Mouse (Mus musculus): Measurements from ENCODE around the gene Dgkz.

The Dgkz gene

DNA sequence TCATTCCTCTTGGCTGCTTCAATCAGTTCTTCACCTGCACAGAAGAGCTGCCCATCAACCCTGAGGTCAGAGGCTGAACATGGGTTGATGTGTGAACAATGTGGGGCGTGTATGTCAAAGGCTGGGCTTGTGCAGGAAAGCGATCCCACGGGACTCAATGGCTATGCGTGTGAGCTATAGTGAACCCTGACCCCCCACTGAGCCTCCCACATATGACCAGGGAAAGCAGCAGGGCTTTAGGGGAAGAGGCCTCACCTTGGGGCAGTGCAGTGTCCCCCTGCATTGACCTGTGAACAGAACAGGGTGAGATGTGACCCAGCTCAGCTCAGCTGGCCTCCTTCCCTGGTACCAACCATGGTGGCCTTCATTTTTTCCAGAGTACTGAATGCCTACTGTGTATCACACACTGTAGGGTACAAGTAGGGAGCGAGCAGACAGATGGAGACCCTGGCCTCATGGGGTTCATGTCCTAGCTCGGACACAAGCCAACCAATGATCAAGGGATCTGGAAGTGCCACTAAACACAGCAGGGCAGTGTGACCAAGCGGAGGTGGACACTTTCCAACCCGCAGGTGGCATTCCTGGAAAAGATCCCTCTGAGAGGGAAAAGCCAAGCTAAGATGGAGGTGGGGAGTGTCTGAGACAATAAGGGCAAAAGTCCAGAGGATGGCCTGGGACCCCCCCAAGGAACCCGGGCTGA is 40.7 kb downstream of the Dgkz start:
- no peak for DNase-seq (ENCODE audit: low spot score in 2 of 2)

DNA sequence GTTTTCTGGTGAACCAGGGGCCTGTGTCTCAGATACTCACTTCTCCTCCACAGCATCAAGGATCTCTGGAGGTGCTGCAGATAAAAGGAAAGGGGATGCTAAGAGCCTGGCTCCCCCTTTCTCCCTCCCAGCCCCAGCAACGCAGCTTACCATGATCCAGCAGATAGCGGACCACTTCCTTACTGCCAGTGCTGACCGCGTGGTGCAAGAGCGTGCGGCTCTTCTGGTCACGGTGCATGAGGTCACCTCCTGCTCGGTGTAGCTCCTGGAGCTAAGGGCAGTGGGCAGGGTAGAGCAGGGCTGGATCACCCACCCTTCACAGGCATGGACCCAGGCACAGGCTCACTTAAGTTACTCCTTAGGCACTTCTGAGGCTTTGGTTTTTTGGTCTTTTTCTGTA is 41.6 kb downstream of the Dgkz start:
- no peak for DNase-seq (ENCODE audit: low spot score in 2 of 2)

DNA sequence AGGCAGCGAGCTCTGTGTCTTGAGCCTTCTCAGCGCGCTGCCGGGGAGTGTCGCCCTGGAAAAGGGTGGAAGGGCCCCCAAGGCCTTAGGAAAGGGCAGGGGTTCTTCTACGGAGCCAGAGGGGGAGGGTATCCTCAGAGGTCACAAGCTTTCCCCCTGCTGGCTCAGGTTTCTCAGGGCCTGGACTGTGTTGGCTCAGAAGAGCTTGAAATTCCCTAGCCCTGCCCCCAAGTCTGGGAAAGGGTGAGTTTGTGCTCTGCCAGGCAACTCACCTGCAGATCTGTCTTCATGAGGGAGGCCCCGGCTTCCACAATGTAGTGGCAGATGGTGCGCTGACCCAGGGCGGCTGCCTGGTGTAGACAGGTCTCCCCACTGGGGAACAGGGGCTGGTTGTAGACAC is 42.2 kb downstream of the Dgkz start:
- no peak for DNase-seq (ENCODE audit: low spot score in 2 of 2)

DNA sequence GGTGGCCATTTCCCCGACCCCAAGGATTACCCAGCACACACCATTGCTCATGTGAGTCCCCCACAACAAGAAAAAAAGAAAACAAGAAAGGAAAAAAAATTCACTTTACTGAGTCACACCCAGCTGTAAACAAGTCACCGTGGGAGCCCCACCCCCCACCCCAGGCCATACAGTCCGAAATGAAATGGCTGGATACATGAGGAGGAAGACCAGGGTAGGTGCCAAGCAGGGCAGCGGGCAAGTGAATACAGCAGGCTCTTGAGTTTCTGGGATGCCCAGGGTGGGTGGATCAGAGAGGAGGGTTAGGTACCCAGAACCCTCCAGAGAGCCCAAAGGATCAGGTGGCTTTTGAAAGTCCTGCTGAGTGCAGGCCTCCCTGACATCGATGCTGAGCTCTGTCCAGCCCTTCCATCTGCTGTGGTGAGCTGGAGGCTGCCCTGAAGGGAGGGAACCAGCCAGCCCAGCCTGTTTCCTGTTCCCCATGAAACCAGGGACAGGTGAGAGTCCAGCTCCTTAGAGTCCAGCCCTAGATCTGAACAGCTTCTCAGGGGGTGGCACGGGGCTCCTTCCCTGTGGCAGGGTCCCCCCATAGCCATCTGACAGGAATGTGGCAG is 42.8 kb downstream of the Dgkz start:
- no peak for DNase-seq (ENCODE audit: low spot score in 2 of 2)

DNA sequence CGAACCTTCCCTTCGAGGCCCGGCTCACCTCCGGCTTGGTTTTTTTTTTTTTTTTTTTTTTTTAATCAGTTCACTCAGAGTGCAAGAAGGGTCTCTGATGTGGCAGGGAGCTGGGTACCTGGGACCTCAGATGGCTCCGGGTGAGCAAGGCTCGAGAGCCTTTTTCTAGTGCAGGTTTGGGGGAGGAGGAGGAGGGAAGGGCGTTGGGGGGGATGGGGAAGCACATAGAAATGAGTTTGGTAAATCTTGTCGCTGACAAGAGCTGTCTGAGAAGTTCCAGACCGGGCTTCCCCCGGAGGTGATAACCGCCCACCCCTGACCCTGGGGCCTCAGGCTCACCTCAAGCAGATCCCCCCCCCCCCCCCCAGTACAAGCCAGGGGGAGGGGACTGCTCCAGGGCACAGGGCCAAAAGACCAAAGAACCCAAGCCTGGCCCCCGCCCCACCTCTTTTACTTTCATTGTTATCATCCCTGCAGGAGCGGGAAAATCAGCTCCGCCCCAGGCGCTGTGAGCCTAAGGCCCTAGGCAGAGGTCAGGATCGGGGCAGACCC is 43.4 kb downstream of the Dgkz start, which contains the start of gene Mdk:
Gene Mdk, minus strand, starts transcription at position 138 of the 552 bp plus-strand sequence.
- peak in 1 of 2 experiments; percentile 56 for DNase-seq (ENCODE audit: low spot score in 2 of 2)

DNA sequence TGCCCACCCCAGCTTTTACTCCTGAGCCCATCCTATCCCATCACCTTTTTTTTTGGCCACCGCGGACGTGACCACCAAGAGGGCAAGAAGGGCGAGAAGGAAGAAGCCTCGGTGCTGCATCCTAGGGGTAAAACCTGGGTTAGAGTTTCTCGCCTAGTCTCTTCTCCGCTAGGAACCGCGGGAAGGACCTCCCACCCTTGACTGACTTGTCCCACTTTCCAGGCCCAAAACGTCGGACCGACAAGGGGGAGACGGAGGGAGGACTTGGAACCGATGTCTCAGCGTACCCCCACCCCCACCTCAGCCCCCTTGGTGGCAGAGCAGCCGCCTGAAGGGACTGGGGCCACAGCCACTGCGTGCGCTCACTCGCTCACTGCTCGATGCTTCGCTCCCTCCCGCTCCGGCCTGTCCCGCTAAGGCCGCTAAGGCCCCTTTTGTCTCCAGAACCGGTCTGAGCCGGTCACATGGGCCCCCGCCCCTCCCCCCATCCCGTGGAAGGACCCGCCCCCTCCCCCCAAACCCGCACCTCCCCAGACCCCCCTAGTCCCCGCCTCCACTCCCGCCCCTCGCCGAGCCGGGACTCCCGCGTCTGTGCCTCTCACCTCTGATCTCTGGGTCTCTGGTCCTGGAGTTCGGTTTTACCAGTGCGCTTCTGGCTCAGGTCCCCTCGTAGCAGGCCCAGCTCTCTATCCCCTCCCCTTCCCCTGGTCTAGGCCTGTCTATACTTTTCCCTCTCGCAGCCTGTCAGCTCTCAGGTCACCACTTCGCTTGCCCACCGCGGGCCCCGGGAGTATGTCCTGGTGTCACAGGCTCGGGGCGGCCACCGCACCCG is 44.1 kb downstream of the Dgkz start:
- DNase-seq (ENCODE audit: low spot score in 2 of 2) = peak; percentile 63 to 77

DNA sequence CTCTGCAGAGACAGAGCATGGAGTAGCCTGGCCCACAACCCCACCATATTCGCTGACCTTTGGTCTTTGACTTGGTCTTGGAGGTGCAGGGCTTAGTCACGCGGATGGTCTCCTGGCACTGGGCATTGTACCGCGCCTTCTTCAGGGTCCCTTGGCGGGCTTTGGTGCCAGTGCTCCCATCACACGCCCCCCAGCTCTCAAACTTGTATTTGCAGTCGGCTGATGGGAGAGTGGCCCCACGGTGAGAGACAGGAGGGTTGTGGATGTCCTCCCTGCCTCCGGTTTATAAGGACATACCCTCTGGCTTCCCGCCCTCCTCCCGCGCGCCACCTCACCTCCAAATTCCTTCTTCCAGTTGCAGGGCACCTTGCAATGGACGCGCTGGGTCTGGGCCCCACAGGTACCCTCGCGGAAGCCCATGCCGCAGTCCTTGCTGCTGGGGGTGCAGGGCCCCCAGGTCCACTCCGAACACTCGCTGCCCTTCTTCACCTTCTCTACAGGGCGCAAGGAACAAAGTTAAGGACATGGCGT is 44.8 kb downstream of the Dgkz start:
- DNase-seq (ENCODE audit: low spot score in 2 of 2) = no peak

DNA sequence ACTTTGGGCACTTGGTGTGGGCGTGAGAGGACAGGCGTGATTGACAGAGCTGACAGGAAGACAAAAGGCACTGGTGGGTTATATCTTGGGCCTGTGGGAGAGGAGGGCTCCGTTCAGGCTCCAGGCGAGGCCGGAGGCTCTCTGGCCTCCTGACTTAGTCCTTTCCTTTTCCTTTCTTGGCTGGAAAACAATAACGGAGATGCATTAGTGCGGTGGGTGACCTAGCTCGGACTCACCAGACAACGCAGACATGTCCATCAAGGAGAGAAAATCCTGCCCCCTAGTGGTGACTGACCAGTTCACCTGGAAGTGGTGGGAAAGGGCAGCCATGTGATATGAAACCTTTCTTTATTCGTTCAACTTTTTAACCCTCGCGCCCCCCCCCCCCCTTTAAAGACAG is 45.7 kb downstream of the Dgkz start:
- no peak for DNase-seq (ENCODE audit: low spot score in 2 of 2)

DNA sequence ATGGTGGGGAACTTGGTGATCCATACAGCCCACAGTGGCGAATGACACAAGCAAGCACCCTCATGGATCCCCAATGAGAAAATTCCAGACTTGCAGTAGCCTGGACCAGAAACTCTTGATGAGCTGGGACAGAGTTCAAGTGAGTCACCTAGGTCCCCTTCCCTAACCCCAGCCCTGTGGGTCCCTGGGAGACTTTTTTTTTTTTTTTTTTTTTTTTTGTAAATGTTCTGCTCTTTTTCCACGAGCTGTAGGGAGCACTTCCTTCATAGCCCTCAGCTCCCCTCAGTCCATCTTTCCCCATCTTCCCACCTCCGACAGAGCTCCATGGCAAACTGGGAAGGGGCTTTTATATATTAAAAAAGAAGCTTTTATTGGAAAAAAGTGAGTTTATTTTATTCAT is 46.2 kb downstream of the Dgkz start:
- DNase-seq (ENCODE audit: low spot score in 2 of 2) = no peak

DNA sequence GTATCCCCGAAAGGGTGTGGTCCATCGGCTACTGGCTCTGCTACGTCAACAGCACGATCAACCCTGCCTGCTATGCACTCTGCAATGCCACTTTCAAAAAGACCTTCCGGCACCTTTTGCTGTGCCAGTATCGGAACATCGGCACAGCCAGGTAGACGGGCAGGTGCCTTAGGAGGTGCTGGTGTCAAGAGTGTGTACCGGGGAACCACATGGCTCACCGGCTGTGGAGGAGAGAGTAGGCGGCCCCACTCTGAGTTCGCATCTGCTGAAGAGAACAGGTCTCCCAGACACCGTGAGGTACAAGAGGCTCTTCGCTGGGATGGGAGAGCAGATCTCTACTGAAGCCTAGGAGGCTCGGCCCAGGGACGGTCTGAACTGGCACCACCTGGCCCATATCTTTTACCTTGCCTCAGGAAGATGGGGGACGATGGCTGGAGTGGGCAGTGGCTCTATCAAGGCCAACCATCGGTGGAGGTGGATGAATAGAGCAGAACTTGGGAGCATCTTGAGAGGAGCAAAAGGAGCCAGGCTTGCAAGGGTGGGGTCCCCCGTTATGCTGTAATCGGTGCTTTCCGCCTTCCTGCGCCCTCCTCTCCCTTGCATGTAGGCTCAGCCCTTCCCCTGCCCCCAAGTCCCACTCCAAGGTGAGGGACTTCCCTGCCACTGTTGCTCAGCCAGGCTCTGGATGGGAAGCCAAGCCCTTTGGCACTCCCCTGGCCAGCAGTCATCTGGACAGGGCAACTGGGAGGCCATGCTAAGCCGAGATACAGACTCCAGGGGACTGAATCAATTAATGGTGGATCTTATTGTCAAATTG is 46.9 kb downstream of the Dgkz start:
- DNase-seq (ENCODE audit: low spot score in 2 of 2) = no peak

DNA sequence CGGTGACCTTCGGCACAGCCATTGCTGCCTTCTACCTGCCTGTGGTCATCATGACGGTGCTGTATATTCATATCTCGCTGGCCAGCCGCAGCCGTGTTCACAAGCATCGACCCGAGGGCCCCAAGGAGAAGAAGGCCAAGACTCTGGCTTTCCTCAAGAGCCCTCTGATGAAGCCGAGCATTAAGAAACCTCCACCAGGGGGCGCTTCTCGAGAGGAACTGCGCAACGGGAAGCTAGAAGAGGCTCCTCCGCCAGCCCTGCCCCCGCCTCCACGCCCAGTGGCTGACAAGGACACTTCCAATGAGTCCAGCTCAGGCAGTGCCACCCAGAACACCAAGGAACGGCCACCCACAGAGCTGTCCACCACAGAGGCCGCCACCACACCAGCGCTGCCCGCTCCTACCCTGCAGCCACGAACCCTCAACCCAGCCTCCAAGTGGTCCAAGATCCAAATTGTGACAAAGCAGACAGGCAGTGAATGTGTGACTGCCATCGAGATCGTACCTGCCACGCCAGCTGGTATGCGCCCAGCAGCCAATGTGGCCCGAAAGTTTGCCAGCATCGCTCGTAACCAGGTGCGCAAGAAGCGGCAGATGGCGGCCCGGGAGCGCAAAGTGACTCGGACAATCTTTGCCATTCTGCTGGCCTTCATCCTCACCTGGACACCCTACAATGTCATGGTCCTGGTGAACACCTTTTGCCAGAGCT is 47.7 kb downstream of the Dgkz start:
- peak in 1 of 2 experiments; percentile 86 for DNase-seq (ENCODE audit: low spot score in 2 of 2)

DNA sequence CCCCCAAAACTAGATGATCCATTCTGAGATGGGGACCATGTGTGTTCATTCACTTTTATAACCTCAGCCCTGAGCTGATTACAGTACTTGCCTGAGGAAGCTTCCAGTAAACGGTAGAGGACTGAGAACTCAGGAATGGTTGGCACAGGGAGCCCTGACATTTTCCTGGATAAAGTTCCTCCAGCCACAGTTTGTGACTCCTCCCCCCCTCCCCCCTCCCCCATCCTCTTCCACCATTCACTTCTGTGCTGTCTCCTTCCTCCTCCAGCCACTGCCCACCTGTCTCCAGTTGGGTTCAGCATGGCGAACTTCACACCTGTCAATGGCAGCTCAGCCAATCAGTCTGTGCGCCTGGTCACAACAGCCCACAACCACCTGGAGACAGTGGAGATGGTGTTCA is 48.7 kb downstream of the Dgkz start, which contains the start of gene Chrm4:
Gene Chrm4, plus strand, starts transcription at position 301 of the 400 bp plus-strand sequence.
- DNase-seq (ENCODE audit: low spot score in 2 of 2) = no peak

DNA sequence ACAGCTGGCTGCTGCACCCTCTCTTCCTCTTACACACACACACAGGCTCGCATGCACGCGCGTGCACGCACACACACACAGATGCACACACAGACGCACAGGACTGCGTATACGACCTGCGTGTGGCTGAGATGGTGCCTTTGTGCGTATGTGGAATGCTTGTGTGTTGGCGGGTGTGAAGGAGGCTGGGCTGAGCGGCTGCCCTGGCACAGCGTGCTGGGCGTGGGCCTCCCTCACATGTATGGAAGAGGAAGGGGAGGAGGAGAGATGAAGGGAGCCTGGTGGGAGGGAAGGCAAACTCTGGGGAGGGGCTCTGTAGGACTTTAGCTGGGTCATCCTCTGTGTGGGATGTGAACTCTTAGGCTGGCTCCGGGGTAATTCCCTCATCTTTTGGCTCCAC is 50.2 kb downstream of the Dgkz start:
- no peak for DNase-seq (ENCODE audit: low spot score in 2 of 2)

DNA sequence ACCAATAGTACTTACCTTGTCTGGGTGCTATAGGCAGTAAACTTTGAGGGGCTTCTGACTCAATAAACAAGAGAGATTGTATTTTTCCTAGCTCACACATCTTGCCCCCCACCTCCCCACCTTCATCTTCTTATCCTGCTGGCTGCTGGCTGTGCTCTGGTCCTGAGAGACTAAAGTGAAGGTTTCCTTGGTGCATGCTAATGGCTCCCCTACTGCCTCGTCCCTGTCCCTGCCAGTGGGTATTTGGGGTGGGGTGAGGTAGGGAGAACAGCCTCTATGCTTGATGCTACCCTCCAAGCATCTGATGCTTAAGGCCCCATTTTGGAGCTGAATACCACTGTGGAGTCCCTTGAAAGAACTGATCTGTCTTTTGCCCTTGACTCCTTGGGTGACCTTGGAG is 50.9 kb downstream of the Dgkz start:
- DNase-seq (ENCODE audit: low spot score in 2 of 2) = no peak

DNA sequence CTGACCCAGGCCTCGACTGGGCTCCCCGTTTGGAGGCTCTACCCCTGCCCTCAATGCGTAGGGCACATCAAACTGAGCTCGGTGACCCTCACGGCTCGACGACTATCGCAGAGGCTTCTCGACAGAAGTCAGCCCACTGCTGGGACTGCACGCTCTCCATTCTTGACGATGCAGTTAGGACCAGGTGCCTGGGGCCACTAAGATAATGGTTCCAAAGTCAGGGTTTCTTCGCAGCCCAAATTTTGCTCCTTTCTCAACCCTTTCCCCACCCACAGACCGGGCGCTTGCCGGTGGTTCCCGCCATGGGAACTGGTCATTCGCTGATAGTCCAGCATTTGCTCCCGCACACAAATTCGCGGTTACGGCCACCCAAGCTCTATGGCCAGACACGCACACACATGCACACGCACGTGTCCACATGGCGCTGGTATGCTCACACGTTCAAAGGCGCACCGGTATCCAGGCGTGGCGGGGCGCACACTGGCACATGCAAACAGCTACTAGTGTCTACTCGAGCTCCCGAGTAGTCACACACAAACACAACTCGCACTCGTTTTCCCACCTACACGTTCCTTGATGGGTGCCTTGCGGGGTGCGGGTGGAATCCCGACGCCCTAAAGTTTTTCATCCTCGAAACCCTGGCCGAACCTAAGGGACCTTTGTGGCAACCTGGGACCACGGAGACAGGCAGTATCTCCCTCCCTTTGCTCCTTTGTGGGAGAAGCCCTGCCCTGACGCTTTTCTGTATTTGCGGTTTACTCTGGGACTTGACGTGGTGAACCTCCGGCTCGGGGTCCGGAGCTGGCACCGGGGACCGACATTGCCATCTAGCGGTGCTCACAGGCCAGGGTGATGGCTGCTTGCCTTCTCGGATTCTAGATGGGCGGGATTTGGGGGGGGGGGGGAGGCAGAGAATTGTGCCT is 52.0 kb downstream of the Dgkz start:
- DNase-seq (ENCODE audit: low spot score in 2 of 2) = no peak

DNA sequence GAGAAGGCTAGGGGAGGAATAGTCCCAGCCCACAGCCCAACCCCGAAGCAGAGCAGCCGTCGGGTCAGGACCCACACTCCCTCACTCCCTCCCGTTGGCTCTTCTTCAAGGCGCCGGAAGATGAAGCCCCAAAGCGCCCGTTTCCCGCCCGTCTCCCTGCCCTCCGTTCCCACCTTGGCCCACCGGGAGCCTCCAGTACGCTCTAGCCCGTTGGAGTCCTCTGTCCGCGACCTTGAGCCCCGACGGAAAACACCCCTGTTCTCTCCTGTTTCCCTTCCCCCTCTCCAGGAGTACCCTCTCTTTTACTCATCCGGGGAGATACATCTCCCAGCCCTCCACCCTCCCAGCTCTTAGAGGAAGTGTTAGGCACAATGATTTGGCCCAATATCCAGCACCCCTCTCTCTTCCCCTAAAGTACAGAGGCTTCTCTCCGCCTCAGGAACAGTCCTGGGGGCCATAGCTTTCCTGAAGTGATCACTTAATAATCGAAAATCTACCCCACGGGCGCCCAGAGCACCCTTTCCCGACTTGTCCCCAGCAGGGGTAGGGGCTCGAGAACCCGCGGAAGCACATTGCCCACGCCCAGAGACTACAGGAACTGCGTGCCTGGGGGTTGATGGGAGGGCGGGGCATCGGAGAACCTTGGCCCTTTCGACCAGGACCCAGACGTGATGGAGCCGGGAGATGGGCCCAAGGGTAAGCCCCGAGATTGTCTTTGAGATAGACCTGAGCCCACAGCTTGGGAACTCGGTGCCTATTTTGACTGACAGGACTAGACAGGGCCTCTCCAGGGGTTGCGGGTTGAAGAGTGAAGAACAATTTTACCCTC is 52.9 kb downstream of the Dgkz start:
- no peak for DNase-seq (ENCODE audit: low spot score in 2 of 2)

DNA sequence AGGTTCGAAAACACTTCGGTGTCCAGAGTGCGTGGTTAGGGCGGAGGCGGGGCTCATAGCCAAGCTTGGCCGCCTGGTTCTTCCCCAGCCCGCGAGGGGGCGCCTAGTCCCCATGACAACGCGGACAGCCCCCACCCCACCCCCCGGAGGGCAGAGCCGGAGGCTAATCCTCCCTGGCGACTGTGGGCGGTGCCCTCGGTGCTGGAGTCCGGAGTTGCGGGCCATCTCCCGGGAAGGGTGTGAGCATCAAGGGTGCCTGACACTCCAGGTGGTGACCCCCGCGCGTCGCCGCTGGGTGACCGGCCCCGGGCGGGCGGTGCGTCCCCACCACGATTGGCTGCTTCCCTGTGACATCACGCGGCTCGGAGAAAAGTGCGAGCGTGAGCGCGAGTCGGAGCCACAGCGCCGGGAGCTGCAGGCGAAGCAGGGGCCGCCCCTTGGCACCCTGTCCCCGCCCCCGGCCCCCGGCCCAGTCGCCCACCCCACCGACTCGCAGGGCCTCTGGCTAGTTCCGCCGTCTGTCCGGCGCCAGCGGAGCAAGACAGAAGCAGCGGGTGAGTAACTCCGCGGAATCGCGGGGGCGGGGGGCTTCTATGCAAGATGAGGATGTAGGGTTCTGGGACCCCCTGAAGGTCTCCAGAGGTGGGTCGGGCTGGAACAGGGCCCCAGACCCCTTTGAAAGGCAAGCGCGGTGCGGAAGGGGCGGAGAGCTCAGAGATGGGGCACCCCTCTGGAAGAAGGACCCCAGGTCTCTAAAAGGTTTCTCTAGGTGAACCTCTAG is 53.7 kb downstream of the Dgkz start:
- no peak for DNase-seq (ENCODE audit: low spot score in 2 of 2)
